Mouse (Mus musculus): ENCODE results near the gene Ppox. TPM values are rescaled to one million over a fixed set of nuclear protein-coding genes. Genes with fewer than 3 reads are reported as not detected.
"Not testable (repeated sequence)": the region's sequence is repeated elsewhere in the genome, so short reads cannot be mapped to it uniquely, and the experiment has no call there.

Gene Ppox
- polyA plus RNA-seq, 1 experiment from 2014 or later, result 65.0 TPM

GRCm38 (mm10) chr1:171321415-171321814 lies 40.4 kb upstream of the Ppox start:
- no peaks in the 10 kb centered on the region for H3K9me3 ChIP-seq (ENCODE audit: control insufficient read depth, low read length)
- H3K4me1 ChIP-seq (ENCODE audit: control insufficient read depth, insufficient read depth, low read length), result no peaks in the 10 kb centered on the region
- ATAC-seq (ENCODE audit: insufficient number of reproducible peaks, low FRiP score, low TSS enrichment, low read depth) (no peak), DNase-seq (ENCODE audit: low spot score) (no peak)
- H3K4me2 ChIP-seq (ENCODE audit: low read depth, severe bottlenecking), result no peak overlapping the region
- H3K27me3 ChIP-seq (ENCODE audit: control insufficient read depth, insufficient read depth, low read length), result no peaks in the 10 kb centered on the region
- no peak overlapping the region for H3K9ac ChIP-seq (ENCODE audit: low read length)
- no peak overlapping the region for H3K27ac ChIP-seq (replicated peaks; ENCODE audit: low read depth, low read length)
- no peak overlapping the region for H3K4me3 ChIP-seq (ENCODE audit: low read depth, low read length)
- H3K36me3 ChIP-seq (ENCODE audit: control insufficient read depth, insufficient read depth, low read length), result no peaks in the 10 kb centered on the region

GRCm38 (mm10) chr1:171320151-171320550 lies 39.2 kb upstream of the Ppox start:
- H3K27me3 ChIP-seq (ENCODE audit: control insufficient read depth, insufficient read depth, low read length), result no peaks in the 10 kb centered on the region
- DNase-seq (ENCODE audit: low spot score) (no peak), ATAC-seq (ENCODE audit: insufficient number of reproducible peaks, low FRiP score, low TSS enrichment, low read depth) (no peak)
- no peaks in the 10 kb centered on the region for H3K9me3 ChIP-seq (ENCODE audit: control insufficient read depth, low read length)
- WGBS, result 14% methylated on average over 5 of the region's 5 CpGs
- H3K27ac ChIP-seq (replicated peaks; ENCODE audit: low read depth, low read length), result no peak overlapping the region
- no peak overlapping the region for H3K4me3 ChIP-seq (ENCODE audit: low read depth, low read length)
- no peaks in the 10 kb centered on the region for H3K36me3 ChIP-seq (ENCODE audit: control insufficient read depth, insufficient read depth, low read length)
- H3K4me1 ChIP-seq (ENCODE audit: control insufficient read depth, insufficient read depth, low read length), result no peaks in the 10 kb centered on the region
- no peak overlapping the region for H3K9ac ChIP-seq (ENCODE audit: low read length)
- H3K4me2 ChIP-seq (ENCODE audit: low read depth, severe bottlenecking), result no peak overlapping the region; the same call in 1 of the 2 replicates

GRCm38 (mm10) chr1:171319748-171320147 lies 38.8 kb upstream of the Ppox start:
- no peak for ATAC-seq (ENCODE audit: insufficient number of reproducible peaks, low FRiP score, low TSS enrichment, low read depth)
- no peak overlapping the region for H3K4me3 ChIP-seq (ENCODE audit: low read depth, low read length)
- H3K9ac ChIP-seq (ENCODE audit: low read length), result no peak overlapping the region

GRCm38 (mm10) chr1:171309321-171309720 lies 28.3 kb upstream of the Ppox start:
- Histone ChIP-seq H3K4me3 (ENCODE audit: low read depth, low read length) (no peak overlapping the region), H3K9ac (ENCODE audit: low read length) (no peak overlapping the region), H3K27me3 (ENCODE audit: control insufficient read depth, insufficient read depth, low read length) (no peaks in the 10 kb centered on the region), H3K36me3 (ENCODE audit: control insufficient read depth, insufficient read depth, low read length) (no peaks in the 10 kb centered on the region), H3K4me2 (ENCODE audit: low read depth, severe bottlenecking) (no peak overlapping the region), H3K27ac (replicated peaks; ENCODE audit: low read depth, low read length) (no peak overlapping the region), H3K9me3 (ENCODE audit: control insufficient read depth, low read length) (no peaks in the 10 kb centered on the region), H3K4me1 (ENCODE audit: control insufficient read depth, insufficient read depth, low read length) (no peaks in the 10 kb centered on the region)
- ATAC-seq (ENCODE audit: insufficient number of reproducible peaks, low FRiP score, low TSS enrichment, low read depth), result no peak
- no peak for DNase-seq (ENCODE audit: low spot score)
- WGBS, result 75% methylated on average over 2 of the region's 2 CpGs

More at GRCm38 (mm10) chr1:171319748-171320147, 38.8 kb upstream of the Ppox start:
- H3K4me1 ChIP-seq (ENCODE audit: control insufficient read depth, insufficient read depth, low read length), result no peaks in the 10 kb centered on the region
- H3K9me3 ChIP-seq (ENCODE audit: control insufficient read depth, low read length), result no peaks in the 10 kb centered on the region
- no peak for DNase-seq (ENCODE audit: low spot score)
- H3K36me3 ChIP-seq (ENCODE audit: control insufficient read depth, insufficient read depth, low read length), result no peaks in the 10 kb centered on the region
- 12% methylated on average over 7 of the region's 7 CpGs for WGBS
- no peaks in the 10 kb centered on the region for H3K27me3 ChIP-seq (ENCODE audit: control insufficient read depth, insufficient read depth, low read length)
- no peak overlapping the region; the same call in 1 of the 2 replicates for H3K4me2 ChIP-seq (ENCODE audit: low read depth, severe bottlenecking)
- H3K27ac ChIP-seq (replicated peaks; ENCODE audit: low read depth, low read length), result no peak overlapping the region

- not testable (repeated sequence) for H3K4me2 ChIP-seq (ENCODE audit: low read depth, severe bottlenecking); H3K4me3 ChIP-seq (ENCODE audit: low read depth, low read length); H3K27ac ChIP-seq (replicated peaks; ENCODE audit: low read depth, low read length); H3K27me3 ChIP-seq (ENCODE audit: control insufficient read depth, insufficient read depth, low read length); H3K9me3 ChIP-seq (ENCODE audit: control insufficient read depth, low read length); H3K9ac ChIP-seq (ENCODE audit: low read length); H3K36me3 ChIP-seq (ENCODE audit: control insufficient read depth, insufficient read depth, low read length); DNase-seq (ENCODE audit: low spot score); ATAC-seq (ENCODE audit: insufficient number of reproducible peaks, low FRiP score, low TSS enrichment, low read depth); H3K4me1 ChIP-seq (ENCODE audit: control insufficient read depth, insufficient read depth, low read length)
- 72% methylated on average over 5 of the region's 5 CpGs for WGBS
Measured at GRCm38 (mm10) chr1:171306157-171306556, 25.2 kb upstream of the Ppox start.

GRCm38 (mm10) chr1:171298226-171298625 lies 17.2 kb upstream of the Ppox start:
- Histone ChIP-seq H3K27ac (replicated peaks; ENCODE audit: low read depth, low read length) (no peak overlapping the region), H3K4me1 (ENCODE audit: control insufficient read depth, insufficient read depth, low read length) (peaks cover 3% of the 10 kb centered on the region; the same call in 1 of the 2 replicates), H3K9me3 (ENCODE audit: control insufficient read depth, low read length) (no peaks in the 10 kb centered on the region), H3K9ac (ENCODE audit: low read length) (no peak overlapping the region), H3K36me3 (ENCODE audit: control insufficient read depth, insufficient read depth, low read length) (no peaks in the 10 kb centered on the region), H3K4me3 (ENCODE audit: low read depth, low read length) (no peak overlapping the region), H3K27me3 (ENCODE audit: control insufficient read depth, insufficient read depth, low read length) (no peaks in the 10 kb centered on the region), H3K4me2 (ENCODE audit: low read depth, severe bottlenecking) (no peak overlapping the region)
- no peak for ATAC-seq (ENCODE audit: insufficient number of reproducible peaks, low FRiP score, low TSS enrichment, low read depth)
- WGBS, result 57% methylated on average over 3 of the region's 3 CpGs
- no peak for DNase-seq (ENCODE audit: low spot score)

GRCm38 (mm10) chr1:171295063-171295402 lies 14.0 kb upstream of the Ppox start:
- H3K36me3 ChIP-seq (ENCODE audit: control insufficient read depth, insufficient read depth, low read length), result peaks cover under 1% of the 10 kb centered on the region; the same call in 1 of the 2 replicates
- H3K4me3 ChIP-seq (ENCODE audit: low read depth, low read length), result peak overlapping the region; percentile 59
- H3K9me3 ChIP-seq (ENCODE audit: control insufficient read depth, low read length), result no peaks in the 10 kb centered on the region
- H3K4me1 ChIP-seq (ENCODE audit: control insufficient read depth, insufficient read depth, low read length), result peaks cover 4% of the 10 kb centered on the region; the same call in 1 of the 2 replicates
- H3K27ac ChIP-seq (replicated peaks; ENCODE audit: low read depth, low read length), result peak overlapping the region; percentile 86
- ATAC-seq (ENCODE audit: insufficient number of reproducible peaks, low FRiP score, low TSS enrichment, low read depth), result peak; percentile 26; the same call in 1 of the 2 replicates
- DNase-seq (ENCODE audit: low spot score), result no peak
- peak overlapping the region; percentile 84 for H3K9ac ChIP-seq (ENCODE audit: low read length)
- peak overlapping the region; percentile 33 for H3K4me2 ChIP-seq (ENCODE audit: low read depth, severe bottlenecking)
- H3K27me3 ChIP-seq (ENCODE audit: control insufficient read depth, insufficient read depth, low read length), result no peaks in the 10 kb centered on the region
- WGBS, result 17% methylated on average over 3 of the region's 3 CpGs

- Histone ChIP-seq H3K36me3 (ENCODE audit: control insufficient read depth, insufficient read depth, low read length) (peaks cover 6% of the 10 kb centered on the region; the same call in 1 of the 2 replicates), H3K9ac (ENCODE audit: low read length) (peak within 1 kb of the TSS; percentile 84), H3K4me3 (ENCODE audit: low read depth, low read length) (peak within 1 kb of the TSS; percentile 59), H3K4me1 (ENCODE audit: control insufficient read depth, insufficient read depth, low read length) (peaks cover 4% of the 10 kb centered on the region; the same call in 1 of the 2 replicates), H3K27me3 (ENCODE audit: control insufficient read depth, insufficient read depth, low read length) (no peaks in the 10 kb centered on the region), H3K9me3 (ENCODE audit: control insufficient read depth, low read length) (no peaks in the 10 kb centered on the region), H3K27ac (replicated peaks; ENCODE audit: low read depth, low read length) (peak within 1 kb of the TSS; percentile 86), H3K4me2 (ENCODE audit: low read depth, severe bottlenecking) (peak within 1 kb of the TSS; percentile 64)
- WGBS, result under 1% methylated on average over 42 of the region's 42 CpGs
- peak; percentile 86 for DNase-seq (ENCODE audit: low spot score)
- ATAC-seq (ENCODE audit: insufficient number of reproducible peaks, low FRiP score, low TSS enrichment, low read depth), result peak; percentile 78
Measured at GRCm38 (mm10) chr1:171294298-171295062, 13.5 kb upstream of the Ppox start, which contains the start of gene Ufc1. Gene Ufc1, minus strand, starts transcription at chr1:171295024.
